Mouse (Mus musculus): Measurements from ENCODE around the gene Prkce.

- TF ChIP-seq MAFK (IDR thresholded peaks at IDR 0.05; ENCODE audit: insufficient read depth, low read depth, low read length) (no peak), ZNF384 (IDR thresholded peaks at IDR 0.05; ENCODE audit: low read depth, low read length) (no peak)
Observed at GRCm38 (mm10) chr17:86274350-86274744, 106.8 kb downstream of the Prkce start.
